Mouse (Mus musculus) spleen, adult 2 months (tissue): ENCODE data around the gene Pxt1.
A peak's percentile ranks its signal among the peaks of the same experiment; 100 is the strongest.

Experiments
- CTCF ChIP-seq: fragments of 200-500 bp; IDR thresholded peaks from 2 replicates; pipeline ENCODE4 v1.5.1; 2011; ENCODE audit warnings: mild to moderate bottlenecking, inconsistent platforms; ENCODE audit not compliant: insufficient read depth, insufficient read length, insufficient replicate concordance; ENCODE audit errors: extremely low read depth
- POLR2A ChIP-seq: fragments of 200-500 bp; IDR thresholded peaks from 2 replicates; pipeline ENCODE4 v1.6.1; 2011; ENCODE audit warnings: low read depth, low read length, inconsistent platforms

DNA sequence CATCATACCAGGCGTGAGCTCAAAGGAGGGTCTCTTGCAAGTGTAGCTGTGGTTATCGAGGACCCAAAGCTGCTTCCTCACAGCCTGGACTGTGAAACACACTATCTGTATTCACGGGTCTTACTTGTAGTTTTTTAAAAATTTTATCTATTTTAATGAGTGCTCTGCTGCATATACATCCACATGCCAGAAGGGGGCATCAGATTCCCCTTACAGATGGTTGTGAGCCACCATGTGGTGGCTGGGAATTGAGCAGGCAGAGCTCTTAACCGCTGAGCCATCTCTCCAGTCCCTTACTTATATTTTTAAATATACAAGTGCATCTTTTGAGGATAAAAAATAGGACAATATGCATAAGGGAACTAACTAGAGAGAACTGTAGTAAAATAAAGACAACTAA is 44.1 kb upstream of the Pxt1 start:
- TF ChIP-seq CTCF (peak; percentile 60; the same call in 1 of the 2 replicates), POLR2A (no peak)
